Mouse (Mus musculus) liver, embryonic 14.5 days (tissue): ENCODE measurements around the gene Ufc1. TPM values are rescaled to one million over a fixed set of nuclear protein-coding genes. Genes with fewer than 3 reads are reported as not detected.
A peak's percentile ranks its signal among the peaks of the same experiment; 100 is the strongest.

Experiments
- ATAC-seq: fragments of 200-750 bp; cut with Nextera tagmentation; 2 replicates; pipeline ENCODE4 v1.8.0; 2017; ENCODE audit warnings: moderate number of reproducible peaks, mild to moderate bottlenecking, moderate library complexity; ENCODE audit not compliant: insufficient read depth
- DNase-seq, 3 experiments: peaks; one replicate each; pipeline ENCODE4 v3.0.0-alpha.2; 2012 to 2013; ENCODE audit warnings: low read depth in 3 of 3, low spot score in 3 of 3
- H3K27ac ChIP-seq: fragments of 300-500 bp; sonication (generic); 2 replicates; pipeline ENCODE4 v1.5.1; 2014; ENCODE audit warnings: moderate library complexity, mild to moderate bottlenecking, control low read depth, inconsistent platforms
- H3K27me3 ChIP-seq: fragments of 300-500 bp; sonication (generic); 2 replicates; pipeline ENCODE4 v1.6.1; 2014; ENCODE audit warnings: mild to moderate bottlenecking, low read length, moderate library complexity; ENCODE audit not compliant: control insufficient read depth, insufficient read depth
- H3K36me3 ChIP-seq: fragments of 300-500 bp; sonication (generic); replicated peaks from 2 replicates; pipeline ENCODE4 v1.6.1; 2014; ENCODE audit warnings: low read depth; ENCODE audit not compliant: control insufficient read depth, insufficient read depth
- H3K4me1 ChIP-seq, 2 experiments: fragments of 200-500 bp in 1 of 2; fragments of 300-500 bp in 1 of 2; sonication (generic) in 1 of 2; replicated peaks; 2 replicates each; pipeline ENCODE4 v1.6.1; 2012 to 2014; ENCODE audit warnings: antibody characterized with exemption in 1 of 2, inconsistent platforms in 1 of 2, low read length in 1 of 2; ENCODE audit not compliant: control insufficient read depth in 2 of 2, insufficient read depth in 2 of 2
- H3K4me2 ChIP-seq: fragments of 300-500 bp; sonication (generic); 2 replicates; pipeline ENCODE4 v1.6.1; 2014; ENCODE audit warnings: low read depth, mild to moderate bottlenecking, control low read depth, moderate library complexity
- H3K4me3 ChIP-seq, 2 experiments: fragments of 200-500 bp in 1 of 2; fragments of 300-500 bp in 1 of 2; sonication (generic) in 1 of 2; 2 replicates each; pipeline ENCODE4 v1.5.1; 2012 to 2014; ENCODE audit warnings: low read depth in 2 of 2, low read length in 2 of 2, mild to moderate bottlenecking in 2 of 2, control low read depth in 1 of 2, inconsistent platforms in 1 of 2, moderate library complexity in 1 of 2; ENCODE audit not compliant: insufficient read depth in 1 of 2
- H3K9ac ChIP-seq: fragments of 300-500 bp; sonication (generic); replicated peaks from 2 replicates; pipeline ENCODE4 v1.6.1; 2014; ENCODE audit warnings: mild to moderate bottlenecking, control low read depth, moderate library complexity
- H3K9me3 ChIP-seq: fragments of 300-500 bp; sonication (generic); 2 replicates; pipeline ENCODE4 v1.6.1; 2016; ENCODE audit warnings: low read length, mixed read lengths; ENCODE audit not compliant: control insufficient read depth
- CTCF ChIP-seq: IDR thresholded peaks from 2 replicates; pipeline ENCODE4 v1.5.1; 2016; ENCODE audit warnings: antibody characterized with exemption, low read depth, control low read depth
- EP300 ChIP-seq: IDR thresholded peaks from 2 replicates; pipeline ENCODE4 v1.6.1; 2016; ENCODE audit warnings: antibody characterized with exemption, low read depth
- WGBS: fragments of 180-500 bp; shearing (Covaris S2); extraction: QIAGEN DNeasy Blood & Tissue Kit; methylation state at CpG from one replicate; pipeline ENCODE4 v1.1.7; 2014; ENCODE audit not compliant: insufficient replicate concordance; 5-methylcytosine and 5-hydroxymethylcytosine counted together
- polyA plus RNA-seq, 2 experiments: library from polyadenylated mRNA; depleted of rRNA in 1 of 2; stranded (reverse) in 1 of 2; unstranded in 1 of 2; fragments of >200 nt; fragmentation: Nextera tagmentation in 1 of 2; extraction: Ambion mirVana in 1 of 2; gene quantifications; 2 replicates each; pipeline versions ENCODE4 v1.2.1 to v1.2.3; 2012 to 2014

Gene Ufc1
- polyA plus RNA-seq, 2 experiments = 23.3 to 45.8 TPM

GRCm38 (mm10) chr1:171283188-171284160 lies 11.3 kb downstream of the Ufc1 start:
- DNase-seq = no peak
- no peak for ATAC-seq
- Histone ChIP-seq H3K36me3 (peaks cover 35% of the 10 kb centered on the region), H3K4me2 (peak overlapping the region; percentile 78), H3K4me1 (peaks cover 16 to 19% of the 10 kb centered on the region in 2 experiments), H3K9me3 (no peaks in the 10 kb centered on the region), H3K27ac (no peak overlapping the region; the same call in none of the 2 replicates), H3K9ac (no peak overlapping the region), H3K27me3 (no peaks in the 10 kb centered on the region), H3K4me3 (no peak overlapping the region)
- 83% methylated on average over 18 of the region's 18 CpGs for WGBS
- TF ChIP-seq CTCF (no peak), EP300 (no peak)

GRCm38 (mm10) chr1:171282086-171282805 lies 12.6 kb downstream of the Ufc1 start:
- peak overlapping the region; percentile 78 for H3K4me2 ChIP-seq
- peak overlapping the region; percentile 96 for H3K27ac ChIP-seq
- no peaks in the 10 kb centered on the region for H3K9me3 ChIP-seq
- WGBS = 62% methylated on average over 18 of the region's 18 CpGs
- DNase-seq (no peak), ATAC-seq (no peak)
- peak overlapping the region; percentile 66 to 93 for H3K4me3 ChIP-seq
- peak overlapping the region; percentile 100 for H3K9ac ChIP-seq
- H3K36me3 ChIP-seq = peaks cover 47% of the 10 kb centered on the region
- TF ChIP-seq CTCF (no peak), EP300 (no peak)
- peaks cover 11 to 15% of the 10 kb centered on the region in 2 experiments for H3K4me1 ChIP-seq
- H3K27me3 ChIP-seq = no peaks in the 10 kb centered on the region

- Histone ChIP-seq H3K27ac (peak overlapping the region; percentile 96), H3K9ac (peak overlapping the region; percentile 100), H3K4me3 (peak overlapping the region; percentile 66 to 93), H3K4me2 (peak overlapping the region; percentile 78), H3K9me3 (no peaks in the 10 kb centered on the region), H3K4me1 (peaks cover 8 to 13% of the 10 kb centered on the region in 2 experiments; a peak in 3 of 4 replicates), H3K27me3 (no peaks in the 10 kb centered on the region), H3K36me3 (peaks cover 54% of the 10 kb centered on the region)
- ATAC-seq (peak; percentile 46), DNase-seq (peak; percentile 78 to 89 (median 80))
- under 1% methylated on average over 10 of the region's 10 CpGs for WGBS
- TF ChIP-seq CTCF (peak; percentile 88), EP300 (no peak)
Measured at GRCm38 (mm10) chr1:171281528-171281923, 13.3 kb downstream of the Ufc1 start.

- H3K9ac ChIP-seq = peak within 1 kb of the TSS; percentile 100
- H3K27me3 ChIP-seq = no peaks in the 10 kb centered on the region
- ATAC-seq (peak; percentile 93), DNase-seq (peak; percentile 99 to 100 (median 100))
- H3K4me3 ChIP-seq = peak within 1 kb of the TSS; percentile 66 to 93
- 1% methylated on average over 26 of the region's 26 CpGs for WGBS
- H3K9me3 ChIP-seq = no peaks in the 10 kb centered on the region
- peaks cover 8 to 13% of the 10 kb centered on the region in 2 experiments; a peak in 3 of 4 replicates for H3K4me1 ChIP-seq
- TF ChIP-seq EP300 (peak; percentile 98), CTCF (peak; percentile 19; the same call in 1 of the 2 replicates)
- H3K36me3 ChIP-seq = peaks cover 59% of the 10 kb centered on the region
- peak within 1 kb of the TSS; percentile 96 for H3K27ac ChIP-seq
- H3K4me2 ChIP-seq = peak within 1 kb of the TSS; percentile 95
Measured at GRCm38 (mm10) chr1:171280916-171281527, 13.8 kb downstream of the Ufc1 start, which contains the start of gene Ppox. TSS of gene Ppox (minus strand) at chr1:171281186.
